Mouse (Mus musculus): ENCODE data around the gene Eml2. TPM values are rescaled to one million over a fixed set of nuclear protein-coding genes. Genes with fewer than 3 reads are reported as not detected.

Gene Eml2
- polyA plus RNA-seq, 1 experiment from 2014 or later: 12.3 TPM

GRCm38 (mm10) chr7:19158601-19159000 is 17.6 kb upstream of the Eml2 start:
- WGBS: 63% methylated on average over 11 of the region's 11 CpGs

GRCm38 (mm10) chr7:19159411-19159810 is 16.8 kb upstream of the Eml2 start:
- 11% methylated on average over 18 of the region's 18 CpGs for WGBS
- Histone ChIP-seq H3K27ac (ENCODE audit: low read depth, low read length) (no peak overlapping the region), H3K4me1 (ENCODE audit: control insufficient read depth, insufficient read depth, low read depth, low read length) (peaks cover 13% of the 10 kb centered on the region), H3K9ac (ENCODE audit: low read depth, low read length) (peak overlapping the region; percentile 34; the same call in 1 of the 2 replicates), H3K4me2 (ENCODE audit: low read length) (peak overlapping the region; percentile 66), H3K27me3 (replicated peaks; ENCODE audit: control insufficient read depth, insufficient read depth, low read length) (peaks cover 4% of the 10 kb centered on the region), H3K9me3 (ENCODE audit: control insufficient read depth, low read length) (no peaks in the 10 kb centered on the region), H3K4me3 (ENCODE audit: low read length) (peak overlapping the region; percentile 45), H3K36me3 (ENCODE audit: control insufficient read depth, insufficient read depth, low read length) (0 out of 2 replicates have a peak, but pooled peaks cover 2% of the 10 kb centered on the region)
- no peak for ATAC-seq

More at GRCm38 (mm10) chr7:19158601-19159000, 17.6 kb upstream of the Eml2 start:
- Histone ChIP-seq H3K9ac (ENCODE audit: low read depth, low read length) (no peak overlapping the region), H3K9me3 (ENCODE audit: control insufficient read depth, low read length) (no peaks in the 10 kb centered on the region), H3K4me1 (ENCODE audit: control insufficient read depth, insufficient read depth, low read depth, low read length) (peaks cover 13% of the 10 kb centered on the region), H3K27me3 (replicated peaks; ENCODE audit: control insufficient read depth, insufficient read depth, low read length) (peaks cover 2% of the 10 kb centered on the region; the same call in 1 of the 2 replicates), H3K36me3 (ENCODE audit: control insufficient read depth, insufficient read depth, low read length) (peaks cover 6% of the 10 kb centered on the region), H3K4me2 (ENCODE audit: low read length) (no peak overlapping the region), H3K4me3 (ENCODE audit: low read length) (no peak overlapping the region), H3K27ac (ENCODE audit: low read depth, low read length) (no peak overlapping the region)
- ATAC-seq: no peak

GRCm38 (mm10) chr7:19160115-19160514 is 16.1 kb upstream of the Eml2 start:
- Histone ChIP-seq H3K4me2 (ENCODE audit: low read length) (peak overlapping the region; percentile 66), H3K27me3 (replicated peaks; ENCODE audit: control insufficient read depth, insufficient read depth, low read length) (peaks cover 9% of the 10 kb centered on the region), H3K9me3 (ENCODE audit: control insufficient read depth, low read length) (no peaks in the 10 kb centered on the region), H3K4me1 (ENCODE audit: control insufficient read depth, insufficient read depth, low read depth, low read length) (peaks cover 13% of the 10 kb centered on the region), H3K36me3 (ENCODE audit: control insufficient read depth, insufficient read depth, low read length) (no peaks in the 10 kb centered on the region), H3K27ac (ENCODE audit: low read depth, low read length) (no peak overlapping the region), H3K4me3 (ENCODE audit: low read length) (peak overlapping the region; percentile 45), H3K9ac (ENCODE audit: low read depth, low read length) (peak overlapping the region; percentile 64)
- ATAC-seq: peak; percentile 56
- 1% methylated on average over 19 of the region's 20 CpGs for WGBS

GRCm38 (mm10) chr7:19162928-19163327 is 13.3 kb upstream of the Eml2 start:
- H3K27ac ChIP-seq (ENCODE audit: low read depth, low read length): no peak overlapping the region
- WGBS: 87% methylated on average over 7 of the region's 7 CpGs
- H3K27me3 ChIP-seq (replicated peaks; ENCODE audit: control insufficient read depth, insufficient read depth, low read length): peaks cover 9% of the 10 kb centered on the region
- peaks cover 2% of the 10 kb centered on the region; the same call in 1 of the 2 replicates for H3K9me3 ChIP-seq (ENCODE audit: control insufficient read depth, low read length)
- ATAC-seq: no peak
- H3K4me2 ChIP-seq (ENCODE audit: low read length): no peak overlapping the region
- H3K4me1 ChIP-seq (ENCODE audit: control insufficient read depth, insufficient read depth, low read depth, low read length): peaks cover 16% of the 10 kb centered on the region
- H3K4me3 ChIP-seq (ENCODE audit: low read length): no peak overlapping the region
- no peaks in the 10 kb centered on the region for H3K36me3 ChIP-seq (ENCODE audit: control insufficient read depth, insufficient read depth, low read length)
- no peak overlapping the region for H3K9ac ChIP-seq (ENCODE audit: low read depth, low read length)

GRCm38 (mm10) chr7:19163752-19164151 is 12.5 kb upstream of the Eml2 start:
- 28% methylated on average over 12 of the region's 12 CpGs for WGBS
- no peak overlapping the region for H3K27ac ChIP-seq (ENCODE audit: low read depth, low read length)
- no peak overlapping the region; the same call in 1 of the 2 replicates for H3K4me3 ChIP-seq (ENCODE audit: low read length)
- H3K4me1 ChIP-seq (ENCODE audit: control insufficient read depth, insufficient read depth, low read depth, low read length): peaks cover 16% of the 10 kb centered on the region
- 0 out of 2 replicates have a peak overlapping the region, but pooled peaks have one; percentile 1 for H3K4me2 ChIP-seq (ENCODE audit: low read length)
- H3K9ac ChIP-seq (ENCODE audit: low read depth, low read length): no peak overlapping the region
- H3K9me3 ChIP-seq (ENCODE audit: control insufficient read depth, low read length): peaks cover 2% of the 10 kb centered on the region; the same call in 1 of the 2 replicates
- no peak for ATAC-seq
- H3K36me3 ChIP-seq (ENCODE audit: control insufficient read depth, insufficient read depth, low read length): no peaks in the 10 kb centered on the region
- H3K27me3 ChIP-seq (replicated peaks; ENCODE audit: control insufficient read depth, insufficient read depth, low read length): peaks cover 9% of the 10 kb centered on the region

- peaks cover 16% of the 10 kb centered on the region for H3K4me1 ChIP-seq (ENCODE audit: control insufficient read depth, insufficient read depth, low read depth, low read length)
- 0% methylated on average over 6 of the region's 6 CpGs for WGBS
- H3K36me3 ChIP-seq (ENCODE audit: control insufficient read depth, insufficient read depth, low read length): no peaks in the 10 kb centered on the region
- no peak overlapping the region; the same call in 1 of the 2 replicates for H3K4me3 ChIP-seq (ENCODE audit: low read length)
- H3K9me3 ChIP-seq (ENCODE audit: control insufficient read depth, low read length): peaks cover 2% of the 10 kb centered on the region; the same call in 1 of the 2 replicates
- no peak overlapping the region for H3K27ac ChIP-seq (ENCODE audit: low read depth, low read length)
- H3K9ac ChIP-seq (ENCODE audit: low read depth, low read length): no peak overlapping the region
- no peak for ATAC-seq
- 0 out of 2 replicates have a peak overlapping the region, but pooled peaks have one; percentile 1 for H3K4me2 ChIP-seq (ENCODE audit: low read length)
- peaks cover 9% of the 10 kb centered on the region for H3K27me3 ChIP-seq (replicated peaks; ENCODE audit: control insufficient read depth, insufficient read depth, low read length)
Measured at GRCm38 (mm10) chr7:19164189-19164588, 12.0 kb upstream of the Eml2 start.

GRCm38 (mm10) chr7:19164978-19165377 is 11.2 kb upstream of the Eml2 start:
- Histone ChIP-seq H3K4me1 (ENCODE audit: control insufficient read depth, insufficient read depth, low read depth, low read length) (peaks cover 10% of the 10 kb centered on the region), H3K4me3 (ENCODE audit: low read length) (no peak overlapping the region), H3K4me2 (ENCODE audit: low read length) (peak overlapping the region; percentile 38), H3K9ac (ENCODE audit: low read depth, low read length) (no peak overlapping the region), H3K9me3 (ENCODE audit: control insufficient read depth, low read length) (peaks cover 2% of the 10 kb centered on the region; the same call in 1 of the 2 replicates), H3K36me3 (ENCODE audit: control insufficient read depth, insufficient read depth, low read length) (no peaks in the 10 kb centered on the region), H3K27ac (ENCODE audit: low read depth, low read length) (no peak overlapping the region), H3K27me3 (replicated peaks; ENCODE audit: control insufficient read depth, insufficient read depth, low read length) (peaks cover 7% of the 10 kb centered on the region)
- ATAC-seq: no peak
- 3% methylated on average over 13 of the region's 13 CpGs for WGBS

GRCm38 (mm10) chr7:19165656-19166423 is 10.4 kb upstream of the Eml2 start, which contains the start of gene Gipr:
Gene Gipr (minus strand): TSS chr7:19166127.
- WGBS: 14% methylated on average over 11 of the region's 14 CpGs
- Histone ChIP-seq H3K27ac (ENCODE audit: low read depth, low read length) (no peak within 1 kb of the TSS), H3K4me1 (ENCODE audit: control insufficient read depth, insufficient read depth, low read depth, low read length) (peaks cover 6% of the 10 kb centered on the region; the same call in 1 of the 2 replicates), H3K36me3 (ENCODE audit: control insufficient read depth, insufficient read depth, low read length) (no peaks in the 10 kb centered on the region), H3K4me2 (ENCODE audit: low read length) (peak within 1 kb of the TSS; percentile 38), H3K27me3 (replicated peaks; ENCODE audit: control insufficient read depth, insufficient read depth, low read length) (peaks cover 7% of the 10 kb centered on the region), H3K9me3 (ENCODE audit: control insufficient read depth, low read length) (peaks cover 2% of the 10 kb centered on the region; the same call in 1 of the 2 replicates), H3K4me3 (ENCODE audit: low read length) (no peak within 1 kb of the TSS), H3K9ac (ENCODE audit: low read depth, low read length) (peak within 1 kb of the TSS; percentile 18; the same call in 1 of the 2 replicates)
- 0 out of 2 replicates have a peak, but pooled peaks have one; percentile 19 for ATAC-seq

- no peak for ATAC-seq
- Histone ChIP-seq H3K27ac (ENCODE audit: low read depth, low read length) (no peak overlapping the region), H3K27me3 (replicated peaks; ENCODE audit: control insufficient read depth, insufficient read depth, low read length) (peaks cover 7% of the 10 kb centered on the region), H3K9ac (ENCODE audit: low read depth, low read length) (no peak overlapping the region), H3K9me3 (ENCODE audit: control insufficient read depth, low read length) (peaks cover 2% of the 10 kb centered on the region; the same call in 1 of the 2 replicates), H3K4me3 (ENCODE audit: low read length) (no peak overlapping the region), H3K4me2 (ENCODE audit: low read length) (no peak overlapping the region), H3K36me3 (ENCODE audit: control insufficient read depth, insufficient read depth, low read length) (no peaks in the 10 kb centered on the region), H3K4me1 (ENCODE audit: control insufficient read depth, insufficient read depth, low read depth, low read length) (peaks cover 9% of the 10 kb centered on the region; the same call in 1 of the 2 replicates)
- 91% methylated on average over 3 of the region's 3 CpGs for WGBS
Measured at GRCm38 (mm10) chr7:19166990-19167389, 9.2 kb upstream of the Eml2 start.

All from hindbrain, embryonic 16.5 days (tissue).